Mouse (Mus musculus) limb, embryonic 11.5 days (tissue): ENCODE data around the gene Rora. TPM values are rescaled to one million over a fixed set of nuclear protein-coding genes. Genes with fewer than 3 reads are reported as not detected.

Source experiments
- ATAC-seq: fragments of 200-750 bp; cut with Nextera tagmentation; 2 replicates; pipeline ENCODE4 v1.8.0; 2017; ENCODE audit warnings: low read depth; ENCODE audit not compliant: insufficient number of reproducible peaks, low FRiP score, low TSS enrichment
- DNase-seq: peaks from one replicate; pipeline ENCODE4 v3.0.0-alpha.2; 2015; ENCODE audit warnings: low spot score
- H3K27ac ChIP-seq: fragments of 300-500 bp; sonication (generic); replicated peaks from 2 replicates; pipeline ENCODE4 v1.5.1; 2014; ENCODE audit warnings: low read depth, mild to moderate bottlenecking, low read length
- H3K27me3 ChIP-seq: fragments of 300-500 bp; sonication (generic); 2 replicates; pipeline ENCODE4 v1.6.1; 2014; ENCODE audit warnings: mild to moderate bottlenecking, low read length, mixed read lengths; ENCODE audit not compliant: control insufficient read depth, insufficient read depth
- H3K36me3 ChIP-seq: fragments of 300-500 bp; sonication (generic); 2 replicates; pipeline ENCODE4 v1.6.1; 2014; ENCODE audit warnings: mild to moderate bottlenecking, low read length, moderate library complexity, mixed read lengths; ENCODE audit not compliant: control insufficient read depth, insufficient read depth
- H3K4me1 ChIP-seq: fragments of 300-500 bp; sonication (generic); 2 replicates; pipeline ENCODE4 v1.6.1; 2014; ENCODE audit warnings: low read length, mixed read lengths; ENCODE audit not compliant: control insufficient read depth, insufficient read depth
- H3K4me2 ChIP-seq: fragments of 300-500 bp; sonication (generic); 2 replicates; pipeline ENCODE4 v1.6.1; 2014; ENCODE audit warnings: low read depth, mild to moderate bottlenecking, moderate library complexity; ENCODE audit not compliant: severe bottlenecking
- H3K4me3 ChIP-seq: fragments of 300-500 bp; sonication (generic); 2 replicates; pipeline ENCODE4 v1.5.1; 2014; ENCODE audit warnings: low read depth, low read length
- H3K9ac ChIP-seq: fragments of 300-500 bp; sonication (generic); 2 replicates; pipeline ENCODE4 v1.6.1; 2014; ENCODE audit warnings: mild to moderate bottlenecking, low read length
- H3K9me3 ChIP-seq: fragments of 300-500 bp; sonication (generic); 2 replicates; pipeline ENCODE4 v1.6.1; 2016; ENCODE audit warnings: low read length; ENCODE audit not compliant: control insufficient read depth
- WGBS: fragments of 180-500 bp; shearing (Covaris S2); extraction: QIAGEN DNeasy Blood & Tissue Kit; methylation state at CpG from one replicate; pipeline ENCODE4 v1.1.7; 2014; 5-methylcytosine and 5-hydroxymethylcytosine counted together
- polyA plus RNA-seq: library from polyadenylated mRNA; unstranded; fragments of >200 nt; fragmentation: Nextera tagmentation; extraction: Ambion mirVana; gene quantifications from 2 replicates; pipeline ENCODE4 v1.2.1, GENCODE M21; 2014

The Rora gene
- polyA plus RNA-seq, 1 experiment from 2014 or later: 3.1 TPM

- ATAC-seq (no peak), DNase-seq (no peak)
- WGBS: 59% methylated on average over 8 of the region's 8 CpGs
Observed at GRCm38 (mm10) chr9:69155836-69156595, 502.4 kb downstream of the Rora start.

DNA sequence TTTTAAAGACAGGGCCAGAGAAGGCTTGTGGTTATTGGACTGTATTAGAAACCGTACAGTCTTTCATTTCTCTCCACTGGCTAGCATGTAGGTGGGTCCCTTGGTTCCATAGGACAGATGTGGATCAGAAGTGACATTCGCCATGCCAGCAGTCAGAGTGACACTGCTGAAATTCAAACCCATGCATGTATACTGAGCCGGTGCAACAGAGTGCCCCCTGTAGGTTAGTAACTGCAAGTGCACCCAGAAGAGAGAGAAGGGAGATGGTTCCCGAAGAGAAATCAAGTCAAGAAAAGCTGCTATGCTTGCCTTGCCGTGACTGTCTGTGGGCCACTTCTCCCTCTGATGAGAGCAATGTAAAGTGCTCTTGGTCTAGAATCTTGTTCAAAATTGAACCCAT is 507.2 kb downstream of the Rora start:
- Histone ChIP-seq H3K4me2 (no peak overlapping the region), H3K9me3 (no peaks in the 10 kb centered on the region), H3K9ac (no peak overlapping the region), H3K27me3 (no peaks in the 10 kb centered on the region), H3K36me3 (no peaks in the 10 kb centered on the region), H3K4me1 (peaks cover 2% of the 10 kb centered on the region; the same call in 1 of the 2 replicates), H3K4me3 (no peak overlapping the region), H3K27ac (no peak overlapping the region)
- DNase-seq: no peak
- ATAC-seq: no peak
- 83% methylated on average over 5 of the region's 5 CpGs for WGBS

More at GRCm38 (mm10) chr9:69155836-69156595, 502.4 kb downstream of the Rora start:
- Histone ChIP-seq H3K27me3 (no peaks in the 10 kb centered on the region), H3K27ac (no peak overlapping the region), H3K9me3 (no peaks in the 10 kb centered on the region), H3K36me3 (no peaks in the 10 kb centered on the region), H3K4me1 (peaks cover 4% of the 10 kb centered on the region; the same call in 1 of the 2 replicates), H3K9ac (no peak overlapping the region), H3K4me2 (no peak overlapping the region), H3K4me3 (no peak overlapping the region)

- Histone ChIP-seq H3K9me3 (no peaks in the 10 kb centered on the region), H3K4me2 (no peak overlapping the region), H3K36me3 (no peaks in the 10 kb centered on the region), H3K4me1 (no peaks in the 10 kb centered on the region), H3K27me3 (no peaks in the 10 kb centered on the region), H3K4me3 (no peak overlapping the region), H3K27ac (no peak overlapping the region), H3K9ac (no peak overlapping the region)
- 71% methylated on average over 7 of the region's 7 CpGs for WGBS
- DNase-seq: no peak
- no peak for ATAC-seq
Observed at GRCm38 (mm10) chr9:69164653-69165052, 511.1 kb downstream of the Rora start.

DNA sequence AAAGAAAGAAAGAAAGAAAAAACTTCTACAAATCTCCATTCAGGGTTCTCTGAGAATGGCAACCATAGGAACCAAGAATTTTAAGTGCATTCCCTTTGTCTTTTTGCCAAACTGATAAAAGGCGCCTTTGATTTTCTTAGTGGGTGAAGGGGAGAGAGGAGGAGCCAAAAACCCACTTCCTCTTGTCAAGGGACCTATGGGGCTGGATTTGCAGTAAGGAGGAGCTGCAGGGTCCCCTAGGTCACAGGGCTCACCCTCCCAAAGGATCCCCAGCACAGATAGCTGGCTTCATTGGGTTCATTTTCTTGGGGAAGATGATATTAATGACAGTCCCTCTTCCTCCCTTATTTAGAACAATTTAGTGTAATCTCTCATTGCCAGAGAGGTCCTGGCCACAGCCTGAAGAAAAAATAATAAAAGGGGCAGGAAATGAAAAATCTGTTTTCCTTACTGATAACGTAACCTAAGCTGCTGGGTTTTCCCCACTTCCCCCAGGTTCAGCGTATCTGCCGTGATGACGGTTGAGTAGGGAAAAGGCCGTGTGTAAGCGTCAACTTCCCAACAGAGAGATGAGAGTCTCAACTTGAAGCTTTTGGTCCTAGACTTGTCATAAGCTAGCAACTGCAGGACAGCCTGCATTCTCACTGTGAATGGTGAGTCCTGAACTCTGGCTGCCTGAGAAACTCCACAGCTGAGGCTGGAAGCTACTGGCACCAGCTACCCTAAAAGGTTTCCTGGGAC is 511.7 kb downstream of the Rora start:
- ATAC-seq (no peak), DNase-seq (no peak)
- no peaks in the 10 kb centered on the region for H3K9me3 ChIP-seq
- no peak overlapping the region for H3K4me3 ChIP-seq
- H3K36me3 ChIP-seq: no peaks in the 10 kb centered on the region
- WGBS: 83% methylated on average over 7 of the region's 7 CpGs
- H3K4me1 ChIP-seq: no peaks in the 10 kb centered on the region
- no peaks in the 10 kb centered on the region for H3K27me3 ChIP-seq
- H3K4me2 ChIP-seq: no peak overlapping the region
- H3K9ac ChIP-seq: no peak overlapping the region
- no peak overlapping the region for H3K27ac ChIP-seq

DNA sequence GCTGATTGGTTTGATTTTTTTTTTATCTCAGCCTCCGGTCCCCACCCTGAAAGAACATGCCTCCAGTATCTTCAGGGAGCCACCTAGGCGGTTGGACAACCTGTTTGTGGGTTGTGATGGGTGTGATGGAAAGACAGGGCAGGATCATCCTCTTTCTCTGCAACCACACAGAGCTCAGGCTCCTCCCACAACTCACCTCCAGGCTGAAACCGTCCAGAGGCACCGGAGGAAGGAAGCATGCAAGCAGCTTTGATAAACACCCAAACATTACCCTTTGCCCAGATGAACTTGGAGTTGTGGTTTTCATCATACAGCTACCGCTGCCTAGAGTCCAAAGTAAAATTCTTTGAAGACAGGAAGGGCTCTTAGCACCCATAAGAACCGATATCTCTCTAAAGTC is 520.5 kb downstream of the Rora start:
- no peak overlapping the region for H3K27ac ChIP-seq
- no peak overlapping the region for H3K9ac ChIP-seq
- 77% methylated on average over 6 of the region's 6 CpGs for WGBS
- no peaks in the 10 kb centered on the region for H3K4me1 ChIP-seq
- no peaks in the 10 kb centered on the region for H3K9me3 ChIP-seq
- no peak for ATAC-seq
- H3K4me3 ChIP-seq: no peak overlapping the region
- DNase-seq: no peak
- no peaks in the 10 kb centered on the region for H3K27me3 ChIP-seq
- no peak overlapping the region for H3K4me2 ChIP-seq
- no peaks in the 10 kb centered on the region for H3K36me3 ChIP-seq

DNA sequence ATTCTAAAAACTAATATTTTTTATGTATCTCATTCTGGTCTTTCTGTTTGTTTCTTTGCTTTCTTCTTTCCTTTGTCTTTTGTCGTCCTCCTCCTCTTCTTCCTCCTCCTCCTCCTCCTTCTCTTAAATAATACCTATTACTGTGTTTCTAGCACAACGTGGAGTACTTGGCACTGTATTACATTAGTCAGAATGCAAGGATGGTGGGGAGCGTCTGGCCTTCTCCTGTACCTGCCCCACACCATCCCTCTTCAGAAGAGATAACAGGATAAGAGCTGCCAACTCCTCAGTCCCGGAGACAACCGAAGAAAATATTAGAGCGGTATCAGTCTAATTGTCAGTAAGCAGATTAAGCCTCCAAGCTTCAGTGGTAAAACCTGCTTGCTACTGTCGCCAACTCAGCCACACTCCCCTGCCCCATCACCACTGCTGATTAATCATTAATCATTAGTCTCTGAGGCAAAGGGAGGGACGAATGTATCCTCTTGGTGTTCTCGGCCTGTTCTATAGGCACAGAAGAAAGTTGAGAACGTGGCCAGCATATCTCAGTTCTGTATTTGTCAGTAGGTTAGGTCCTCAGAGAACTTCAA is 521.0 kb downstream of the Rora start:
- ATAC-seq (no peak), DNase-seq (no peak)
- Histone ChIP-seq H3K4me1 (no peaks in the 10 kb centered on the region), H3K36me3 (no peaks in the 10 kb centered on the region), H3K4me2 (no peak overlapping the region), H3K27ac (no peak overlapping the region), H3K9me3 (no peaks in the 10 kb centered on the region), H3K4me3 (no peak overlapping the region), H3K9ac (no peak overlapping the region), H3K27me3 (no peaks in the 10 kb centered on the region)
- WGBS: 74% methylated on average over 10 of the region's 10 CpGs

DNA sequence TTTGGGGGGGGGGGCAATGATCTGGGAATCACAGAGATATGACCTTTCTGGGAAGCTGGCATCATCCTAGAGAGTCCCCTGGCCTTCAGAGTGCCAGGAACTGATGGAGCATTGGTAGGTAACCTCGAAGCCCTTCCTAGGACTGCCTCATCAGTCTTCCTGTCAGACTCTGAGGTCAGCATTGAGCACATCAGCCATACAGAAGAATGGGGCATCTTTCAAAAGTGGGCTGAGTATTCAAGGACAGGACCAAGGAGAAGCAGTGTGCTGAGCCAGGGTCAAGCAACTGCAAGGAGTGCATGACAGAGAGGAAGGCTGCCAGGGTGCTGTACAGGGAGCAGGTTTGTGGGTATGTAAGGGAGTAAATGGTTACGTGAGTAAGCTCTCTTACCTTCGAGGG is 523.4 kb downstream of the Rora start:
- no peak for ATAC-seq
- no peak overlapping the region for H3K27ac ChIP-seq
- 90% methylated on average over 3 of the region's 3 CpGs for WGBS
- no peak for DNase-seq
- no peaks in the 10 kb centered on the region for H3K9me3 ChIP-seq
- no peaks in the 10 kb centered on the region for H3K36me3 ChIP-seq
- H3K4me3 ChIP-seq: no peak overlapping the region
- H3K27me3 ChIP-seq: no peaks in the 10 kb centered on the region
- H3K4me2 ChIP-seq: no peak overlapping the region
- no peak overlapping the region for H3K9ac ChIP-seq
- no peaks in the 10 kb centered on the region; the same call in 1 of the 2 replicates for H3K4me1 ChIP-seq

DNA sequence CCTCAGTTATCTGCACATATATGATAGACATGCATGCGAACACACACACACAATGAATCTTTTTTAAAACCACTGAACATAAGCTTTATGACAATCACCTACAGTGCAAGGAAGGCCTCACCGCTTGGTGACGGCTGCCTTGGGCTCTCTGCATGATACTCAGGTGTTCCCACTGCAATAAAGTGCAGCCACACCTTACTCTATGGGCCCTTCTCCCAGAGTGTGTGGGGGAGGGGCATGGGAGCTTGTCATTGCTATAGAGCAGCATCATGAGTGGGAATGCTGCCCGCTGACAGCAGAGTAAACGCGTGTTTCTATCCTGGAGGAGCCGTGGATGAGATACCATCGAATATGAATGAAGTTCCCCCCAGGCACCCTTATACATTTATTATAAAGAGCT is 525.6 kb downstream of the Rora start:
- Histone ChIP-seq H3K27me3 (no peaks in the 10 kb centered on the region), H3K9ac (no peak overlapping the region), H3K27ac (no peak overlapping the region), H3K4me1 (no peaks in the 10 kb centered on the region; the same call in 1 of the 2 replicates), H3K4me3 (no peak overlapping the region), H3K36me3 (no peaks in the 10 kb centered on the region), H3K4me2 (no peak overlapping the region), H3K9me3 (no peaks in the 10 kb centered on the region)
- DNase-seq: no peak
- ATAC-seq: no peak
- WGBS: 94% methylated on average over 8 of the region's 8 CpGs
